Mouse (Mus musculus): Measurements from ENCODE around the gene Lingo1. TPM values are rescaled to one million over a fixed set of nuclear protein-coding genes. Genes with fewer than 3 reads are reported as not detected.

The Lingo1 gene
- total and polyA plus RNA-seq, 3 experiments: not detected

GRCm38 (mm10) chr9:56774231-56774630 is 22.0 kb downstream of the Lingo1 start:
- peak; percentile 35 for DNase-seq (ENCODE audit: extremely low read depth)
- H3K27me3 ChIP-seq (replicated peaks): peaks cover 85% of the 10 kb centered on the region
- in situ Hi-C loops (cut with MboI; ENCODE audit: low pct_ligation_motif_present, low pct_unique_long_range_greater_than_20kb, low sequenced_read_pairs): no loop called here

DNA sequence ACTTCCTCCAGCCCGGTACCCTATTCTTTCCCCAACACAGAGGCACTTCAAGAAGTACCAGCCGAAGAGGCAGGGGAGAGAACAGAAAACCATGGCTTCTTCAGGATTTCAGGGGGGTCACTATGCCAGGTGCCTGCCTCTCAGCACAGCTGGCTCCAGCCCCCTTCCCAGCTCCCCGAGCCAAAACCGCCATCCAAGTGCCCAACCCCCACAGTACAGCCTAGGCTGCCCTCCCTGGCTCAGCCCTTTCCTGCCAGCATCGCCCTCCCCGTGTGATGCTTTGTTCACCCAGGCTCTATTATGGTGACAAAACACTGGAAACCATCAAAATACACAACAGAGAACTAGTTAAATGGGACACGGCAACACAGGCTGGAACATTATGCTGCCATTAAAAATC is 22.6 kb downstream of the Lingo1 start:
- H3K36me3 ChIP-seq (replicated peaks in 1 of 2; ENCODE audit: control insufficient read depth in 1 of 2, insufficient read depth in 1 of 2, low read length in 1 of 2): no peaks in the 10 kb centered on the region
- dilution Hi-C loops (cut with MboI; ENCODE audit: extremely low pct_ligation_motif_present, extremely low pct_unique_long_range_greater_than_20kb, low sequenced_read_pairs) (no loop called here), in situ Hi-C loops (cut with MboI; ENCODE audit: low pct_ligation_motif_present, low pct_unique_long_range_greater_than_20kb, low sequenced_read_pairs) (no loop called here)
- peaks cover 82% of the 10 kb centered on the region for H3K27me3 ChIP-seq (replicated peaks)
- no peak for DNase-seq (ENCODE audit: extremely low read depth)
- no peak overlapping the region for H3K4me3 ChIP-seq (replicated peaks in 1 of 3; ENCODE audit: low read depth in 2 of 3, low read length in 2 of 3, poor library complexity in 1 of 3)
- TF ChIP-seq JUND (conservative IDR thresholded peaks at IDR 0.05; ENCODE audit: low read depth, low read length) (no peak), USF2 (conservative IDR thresholded peaks at IDR 0.05; ENCODE audit: low read depth, low read length) (no peak), MEF2A (IDR thresholded peaks at IDR 0.05; ENCODE audit: borderline replicate concordance, low read depth, low read length) (no peak), JUN (IDR thresholded peaks at IDR 0.05; ENCODE audit: insufficient read depth, low read depth, low read length) (no peak), MAFK (IDR thresholded peaks at IDR 0.05; ENCODE audit: insufficient replicate concordance, low read length) (no peak), POLR2A (IDR thresholded peaks at IDR 0.05; ENCODE audit: low read depth, low read length) (no peak), SIN3A (IDR thresholded peaks at IDR 0.05; ENCODE audit: low read length) (no peak), NELFE (IDR thresholded peaks at IDR 0.05; ENCODE audit: low read depth, low read length) (no peak), ZNF384 (IDR thresholded peaks at IDR 0.05; ENCODE audit: low read depth, low read length) (no peak), E2F4 (IDR thresholded peaks at IDR 0.05; ENCODE audit: insufficient replicate concordance, low read depth, low read length) (no peak)
- H3K4me1 ChIP-seq (ENCODE audit: control insufficient read depth in 1 of 2, insufficient read depth in 2 of 2): no peaks in the 10 kb centered on the region
- H3K9ac ChIP-seq (ENCODE audit: insufficient read depth, low read depth): no peak overlapping the region
- no peak overlapping the region for H3K4me2 ChIP-seq (ENCODE audit: insufficient read depth, low read depth, poor library complexity, severe bottlenecking)
- no peaks in the 10 kb centered on the region for H3K79me2 ChIP-seq (replicated peaks; ENCODE audit: control insufficient read depth, extremely low read depth, insufficient read depth, poor library complexity, severe bottlenecking)
- H3K27ac ChIP-seq (ENCODE audit: insufficient read depth, low read depth): no peak overlapping the region
- H3K9me3 ChIP-seq (replicated peaks; ENCODE audit: low read length): no peaks in the 10 kb centered on the region

More at GRCm38 (mm10) chr9:56774231-56774630, 22.0 kb downstream of the Lingo1 start:
- Histone ChIP-seq H3K36me3 (replicated peaks in 1 of 2; ENCODE audit: control insufficient read depth in 1 of 2, insufficient read depth in 1 of 2, low read length in 1 of 2) (no peaks in the 10 kb centered on the region), H3K4me3 (replicated peaks in 1 of 3; ENCODE audit: low read depth in 2 of 3, low read length in 2 of 3, poor library complexity in 1 of 3) (no peak overlapping the region), H3K4me1 (ENCODE audit: control insufficient read depth in 1 of 2, insufficient read depth in 2 of 2) (no peaks in the 10 kb centered on the region), H3K79me2 (replicated peaks; ENCODE audit: control insufficient read depth, extremely low read depth, insufficient read depth, poor library complexity, severe bottlenecking) (no peaks in the 10 kb centered on the region), H3K9me3 (replicated peaks; ENCODE audit: low read length) (no peaks in the 10 kb centered on the region), H3K9ac (ENCODE audit: insufficient read depth, low read depth) (no peak overlapping the region), H3K4me2 (ENCODE audit: insufficient read depth, low read depth, poor library complexity, severe bottlenecking) (no peak overlapping the region), H3K27ac (ENCODE audit: insufficient read depth, low read depth) (no peak overlapping the region)
- dilution Hi-C loops (cut with MboI; ENCODE audit: extremely low pct_ligation_motif_present, extremely low pct_unique_long_range_greater_than_20kb, low sequenced_read_pairs): no loop called here
- no peak for TF ChIP-seq JUND (conservative IDR thresholded peaks at IDR 0.05; ENCODE audit: low read depth, low read length)
- TF ChIP-seq RAD21 (IDR thresholded peaks at IDR 0.05; ENCODE audit: low read depth, low read length): peak; percentile 38
- TF ChIP-seq MAFK (IDR thresholded peaks at IDR 0.05; ENCODE audit: insufficient replicate concordance, low read length): no peak
- no peak for TF ChIP-seq ZMIZ1 (IDR thresholded peaks at IDR 0.05; ENCODE audit: low read depth, low read length)
- no peak for TF ChIP-seq BHLHE40 (IDR thresholded peaks at IDR 0.05; ENCODE audit: low read depth, low read length)
- no peak for TF ChIP-seq MEF2A (IDR thresholded peaks at IDR 0.05; ENCODE audit: borderline replicate concordance, low read depth, low read length)
- peak; percentile 73 for TF ChIP-seq ELF1 (IDR thresholded peaks at IDR 0.05; ENCODE audit: low read depth, low read length)
- no peak for TF ChIP-seq CHD2 (IDR thresholded peaks at IDR 0.05; ENCODE audit: low read length)
- peak; percentile 45 for TF ChIP-seq SMC3 (IDR thresholded peaks at IDR 0.05; ENCODE audit: low read depth, low read length)
- no peak for TF ChIP-seq RCOR1 (conservative IDR thresholded peaks at IDR 0.05; ENCODE audit: low read depth, low read length)
- TF ChIP-seq CTCF (conservative IDR thresholded peaks at IDR 0.05 in 1 of 2, IDR thresholded peaks at IDR 0.05 in 1 of 2; ENCODE audit: low read depth in 2 of 2, low read length in 2 of 2): peak; percentile 72 to 77
- no peak for TF ChIP-seq ZC3H11A (IDR thresholded peaks at IDR 0.05; ENCODE audit: low read depth, low read length)
- TF ChIP-seq MYC (IDR thresholded peaks at IDR 0.05; ENCODE audit: low read depth, low read length): no peak
- TF ChIP-seq UBTF (IDR thresholded peaks at IDR 0.05; ENCODE audit: low read depth, low read length): no peak
- no peak for TF ChIP-seq PAX5 (IDR thresholded peaks at IDR 0.05; ENCODE audit: low read length)
